Mouse (Mus musculus): ENCODE measurements at regions not wholly inside any gene's neighbourhood (a gene's known extent, or its start where the extent isn't known, plus 50 kb on each side); places are given as distances from the start of the nearest gene placed in this dataset.

- TF ChIP-seq GATA1 (IDR thresholded peaks at IDR 0.05; ENCODE audit: borderline replicate concordance, low read length) (no peak), FLI1 (IDR thresholded peaks at IDR 0.05; ENCODE audit: low read length) (no peak)
Measured at GRCm38 (mm10) chr13:6891458-6892076, 243.0 kb upstream of the Pfkp start.
